Mouse (Mus musculus) MEL (cell line): Measurements from ENCODE around the gene Nr4a1.

ENCODE experiments used
- CTCF ChIP-seq, 3 experiments: IDR thresholded peaks in 2 of 3; conservative IDR thresholded peaks in 1 of 3; 2 replicates each; pipeline ENCODE4 v1.5.1; 2011 to 2012; ENCODE audit warnings: low read length in 3 of 3, low read depth in 2 of 3, mild to moderate bottlenecking in 2 of 3, improper control_type of control experiment in 1 of 3, inconsistent platforms in 1 of 3, mixed read lengths in 1 of 3, moderate library complexity in 1 of 3; ENCODE audit not compliant: control insufficient read depth in 1 of 3, insufficient read depth in 1 of 3, poor library complexity in 1 of 3, severe bottlenecking in 1 of 3
- MAFK ChIP-seq: IDR thresholded peaks from 2 replicates; pipeline ENCODE4 v1.6.1; 2011; ENCODE audit warnings: low read depth, mild to moderate bottlenecking, low read length, improper control_type of control experiment, borderline replicate concordance
- POLR2A ChIP-seq, 2 experiments: IDR thresholded peaks; 2 replicates each; pipeline ENCODE4 v1.6.1; 2011 to 2012; ENCODE audit warnings: low read length in 2 of 2, mild to moderate bottlenecking in 2 of 2, control low read depth in 1 of 2, improper control_type of control experiment in 1 of 2, low read depth in 1 of 2, moderate library complexity in 1 of 2; ENCODE audit not compliant: control insufficient read depth in 1 of 2, insufficient read depth in 1 of 2, poor library complexity in 1 of 2

DNA sequence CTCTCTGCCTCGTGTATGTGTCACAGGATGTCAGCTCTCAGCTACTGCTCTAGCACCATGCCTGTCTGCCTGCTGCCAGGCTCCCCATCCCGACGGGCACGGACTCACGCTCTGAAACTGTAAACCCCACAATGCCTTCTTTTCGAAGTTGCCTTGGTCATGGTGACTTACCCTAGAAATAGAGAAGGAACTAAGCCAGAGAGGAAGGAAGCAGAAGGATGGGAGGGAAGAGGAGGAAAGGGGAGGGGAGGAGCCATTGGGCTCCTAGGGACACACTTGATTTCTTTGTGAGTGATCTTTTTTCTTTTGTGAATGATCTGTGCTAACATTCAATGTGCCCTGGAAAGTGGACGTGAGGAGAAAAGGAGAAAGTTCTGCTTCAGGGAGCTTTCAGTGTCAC lies 43.9 kb downstream of the Nr4a1 start:
- TF ChIP-seq CTCF (IDR thresholded peaks at IDR 0.05 in 2 of 3, conservative IDR thresholded peaks at IDR 0.05 in 1 of 3; ENCODE audit: control insufficient read depth in 1 of 3, insufficient read depth in 1 of 3, low read depth in 2 of 3, low read length in 3 of 3, poor library complexity in 1 of 3, severe bottlenecking in 1 of 3) (no peak), POLR2A (IDR thresholded peaks at IDR 0.05; ENCODE audit: control insufficient read depth in 1 of 2, insufficient read depth in 1 of 2, low read depth in 1 of 2, low read length in 2 of 2, poor library complexity in 1 of 2) (no peak), MAFK (no peak)
